Comparison of ENCODE assay signal across 8 mouse cellular contexts in the genomic region with DNA sequence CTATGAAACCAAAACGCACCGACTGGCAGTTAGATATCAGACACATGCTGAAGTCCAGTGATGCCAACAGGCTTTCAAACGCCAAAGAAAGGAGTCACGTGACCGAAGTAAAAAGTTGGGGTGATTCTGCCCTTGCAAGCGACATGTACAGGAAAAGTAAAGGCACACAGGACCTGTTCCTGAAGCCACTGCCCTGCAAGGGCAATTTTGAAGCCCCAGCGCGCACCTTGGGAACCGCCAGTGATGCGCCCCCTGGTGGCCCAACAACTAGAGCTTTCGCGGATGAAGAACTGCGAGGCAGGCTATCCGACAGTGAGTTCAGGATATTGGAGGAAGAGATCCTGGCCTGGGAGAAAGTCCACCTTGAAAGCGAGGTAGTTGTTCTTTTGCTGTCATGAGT. TPM values are rescaled to one million over a fixed set of nuclear protein-coding genes. Genes with fewer than 3 reads are reported as not detected.
DNase-seq lines count a peak whose midpoint lies in the region; ATAC-seq lines count a peak whose summit lies in the region.

No protein-coding gene starts in this region.

- no peak overlapping the region for H3K4me2 ChIP-seq in forebrain, embryonic 14.5 days (ENCODE audit: low read length)
- no peak overlapping the region for H3K4me2 ChIP-seq in forebrain, embryonic 16.5 days (ENCODE audit: low read length)

- no peaks in the 10 kb centered on the region for H3K4me1 ChIP-seq in forebrain, embryonic 14.5 days (ENCODE audit: control insufficient read depth, insufficient read depth, low read length)
- no peaks in the 10 kb centered on the region for H3K4me1 ChIP-seq in forebrain, embryonic 16.5 days (replicated peaks; ENCODE audit: control insufficient read depth, insufficient read depth, low read length)
- H3K4me1 ChIP-seq in heart, embryonic 10.5 days: no peaks in the 10 kb centered on the region

- no peak overlapping the region for H3K27ac ChIP-seq in forebrain, embryonic 14.5 days (ENCODE audit: low read depth, low read length)
- H3K27ac ChIP-seq in forebrain, embryonic 16.5 days (ENCODE audit: low read length): no peak overlapping the region
- H3K27ac ChIP-seq in heart, embryonic 10.5 days: no peak overlapping the region

- peak; percentile 74 for DNase-seq in forebrain, embryonic 14.5 days (ENCODE audit: low spot score)
- DNase-seq in ZHBTc4 (ENCODE audit: low read depth, low spot score): peak; percentile 88
- DNase-seq in cerebellum, postnatal 4 days (ENCODE audit: low spot score in 2 of 2): peak; percentile 42 to 72
- peak; percentile 87 for DNase-seq in heart, embryonic 10.5 days (ENCODE audit: low spot score)
- DNase-seq in layer of hippocampus, adult 9-11 months: peak; percentile 6
- peak; percentile 74 for DNase-seq in mesoderm, embryonic 11.5 days (ENCODE audit: low read depth, low spot score)
- DNase-seq in spleen, postnatal 36 days (ENCODE audit: low spot score in 2 of 2): peak; percentile 49 to 52

- no peaks in the 10 kb centered on the region for H3K27me3 ChIP-seq in forebrain, embryonic 14.5 days (replicated peaks; ENCODE audit: control insufficient read depth, insufficient read depth, low read length)
- no peaks in the 10 kb centered on the region for H3K27me3 ChIP-seq in forebrain, embryonic 16.5 days (replicated peaks; ENCODE audit: control insufficient read depth, insufficient read depth, low read length)
- H3K27me3 ChIP-seq in heart, embryonic 10.5 days (ENCODE audit: insufficient read depth, poor library complexity, severe bottlenecking): 0 out of 2 replicates have a peak, but pooled peaks cover 4% of the 10 kb centered on the region

- no peak overlapping the region for H3K4me3 ChIP-seq in forebrain, embryonic 14.5 days (ENCODE audit: low read depth, low read length)
- no peak overlapping the region for H3K4me3 ChIP-seq in forebrain, embryonic 16.5 days (replicated peaks; ENCODE audit: low read length)
- H3K4me3 ChIP-seq in heart, embryonic 10.5 days: no peak overlapping the region

- WGBS in forebrain, embryonic 14.5 days: 22% methylated on average over 15 of the region's 15 CpGs
- WGBS in forebrain, embryonic 16.5 days: 21% methylated on average over 15 of the region's 15 CpGs
- 18% methylated on average over 15 of the region's 15 CpGs for WGBS in heart, embryonic 10.5 days

- no peak for ATAC-seq in forebrain, embryonic 14.5 days
- ATAC-seq in forebrain, embryonic 16.5 days: no peak

- no peaks in the 10 kb centered on the region for H3K36me3 ChIP-seq in forebrain, embryonic 14.5 days (ENCODE audit: control insufficient read depth, insufficient read depth, low read length)
- no peaks in the 10 kb centered on the region for H3K36me3 ChIP-seq in forebrain, embryonic 16.5 days (ENCODE audit: control insufficient read depth, insufficient read depth)
- no peaks in the 10 kb centered on the region for H3K36me3 ChIP-seq in heart, embryonic 10.5 days

- no peak overlapping the region for H3K9ac ChIP-seq in forebrain, embryonic 14.5 days (ENCODE audit: low read length)
- H3K9ac ChIP-seq in forebrain, embryonic 16.5 days (replicated peaks; ENCODE audit: low read depth, low read length): no peak overlapping the region

- H3K9me3 ChIP-seq in forebrain, embryonic 14.5 days (replicated peaks; ENCODE audit: control insufficient read depth, low read length): no peaks in the 10 kb centered on the region
- H3K9me3 ChIP-seq in forebrain, embryonic 16.5 days (ENCODE audit: control insufficient read depth, low read length): no peaks in the 10 kb centered on the region
- H3K9me3 ChIP-seq in heart, embryonic 10.5 days: no peaks in the 10 kb centered on the region

RNA-seq across cellular contexts. Expression of a gene that starts 59.5 kb away (rescaled TPM):
- not detected in 2 replicates for polyA plus RNA-seq in forebrain, embryonic 14.5 days (2014; fragmentation: Nextera tagmentation; extraction: Ambion mirVana)
- polyA plus RNA-seq in forebrain, embryonic 16.5 days (2015; fragmentation: Nextera tagmentation; extraction: Ambion mirVana): not detected in 2 replicates
- polyA plus RNA-seq in heart, embryonic 10.5 days (2016; fragmentation: Nextera tagmentation; extraction: Ambion mirVana): 0.38 and 0.97 TPM in 2 replicates

Comparison
In these comparisons a context has a peak if more than half of its experiments do, and no peak if none do; other contexts are left out.
1. DNase-seq: peak in every context shown above with its lines; median percentile 88 in ZHBTc4; 87 in heart, embryonic 10.5 days; 74 in forebrain, embryonic 14.5 days; 74 in mesoderm, embryonic 11.5 days; 57 in cerebellum, postnatal 4 days; 50 in spleen, postnatal 36 days; 6 in layer of hippocampus, adult 9-11 months.